Mouse (Mus musculus) C2C12 (cell line): ENCODE data around the gene Chrne. TPM values are rescaled to one million over a fixed set of nuclear protein-coding genes. Genes with fewer than 3 reads are reported as not detected.
A peak's percentile ranks its signal among the peaks of the same experiment; 100 is the strongest.

Experiments used
- H3K27me3 ChIP-seq: one replicate; pipeline ENCODE4 v1.6.1; 2011; ENCODE audit not compliant: control insufficient read depth, insufficient read depth, insufficient read length
- H3K36me3 ChIP-seq: one replicate; pipeline ENCODE4 v1.6.1; 2011; ENCODE audit not compliant: control insufficient read depth, insufficient read depth
- H3K4me3 ChIP-seq: one replicate; pipeline ENCODE4 v1.5.1; 2011; ENCODE audit warnings: mild to moderate bottlenecking, control low read depth; ENCODE audit not compliant: poor library complexity, insufficient read depth, severe bottlenecking
- H3K79me2 ChIP-seq: one replicate; pipeline ENCODE4 v1.6.1; 2011; ENCODE audit not compliant: control insufficient read depth, insufficient read depth
- H3K79me3 ChIP-seq: one replicate; pipeline ENCODE4 v1.6.1; 2011; ENCODE audit warnings: low read depth, control low read depth
- H3ac ChIP-seq: one replicate; pipeline ENCODE3; 2011; ENCODE audit warnings: low read depth; ENCODE audit not compliant: control insufficient read depth, insufficient read length
- CEBPB ChIP-seq: IDR thresholded peaks from one replicate; pipeline ENCODE4 v1.6.1; 2011; ENCODE audit warnings: low read depth, mild to moderate bottlenecking, control low read depth, moderate library complexity
- CTCF ChIP-seq: IDR thresholded peaks from one replicate; pipeline ENCODE4 v1.5.1; 2011; ENCODE audit not compliant: control insufficient read depth, insufficient read depth, insufficient read length
- FOSL1 ChIP-seq: IDR thresholded peaks from one replicate; pipeline ENCODE4 v1.8.0; 2011; ENCODE audit warnings: mild to moderate bottlenecking, low read length; ENCODE audit not compliant: poor library complexity, insufficient read depth, severe bottlenecking
- MAX ChIP-seq: IDR thresholded peaks from one replicate; pipeline ENCODE4 v1.6.1; 2011; ENCODE audit warnings: mild to moderate bottlenecking, control low read depth
- MYOD1 ChIP-seq: IDR thresholded peaks from one replicate; pipeline ENCODE4 v1.6.1; 2011; ENCODE audit warnings: low read depth; ENCODE audit not compliant: control insufficient read depth, insufficient read length
- MYOG ChIP-seq: IDR thresholded peaks from one replicate; pipeline ENCODE4 v1.6.1; 2011; ENCODE audit not compliant: control insufficient read depth, insufficient read length; ENCODE audit errors: extremely low read depth
- USF1 ChIP-seq: IDR thresholded peaks from one replicate; pipeline ENCODE4 v1.6.1; 2011; ENCODE audit warnings: low read depth, mild to moderate bottlenecking, control low read depth, moderate library complexity
- polyA plus RNA-seq: library from polyadenylated mRNA; unstranded; fragments of >200 nt; fragmentation: generic; extraction: Trizol; gene quantifications from one replicate; pipeline ENCODE4 v1.2.1, GENCODE M21; 2012; ENCODE audit warnings: missing spikeins

Chrne gene
- polyA plus RNA-seq, 1 experiment: 0.08 TPM

- Histone ChIP-seq H3K79me2 (no peaks in the 10 kb centered on the region), H3K79me3 (no peaks in the 10 kb centered on the region), H3K27me3 (no peaks in the 10 kb centered on the region), H3K4me3 (no peak overlapping the region), H3ac (no peak overlapping the region), H3K36me3 (no peaks in the 10 kb centered on the region)
- TF ChIP-seq CTCF: peak; percentile 18
- no peak for TF ChIP-seq USF1
These were observed 10.5 kb upstream of the Chrne start for GRCm38 (mm10) chr11:70629557-70629956.

- TF ChIP-seq MYOD1 (no peak), CEBPB (no peak), USF1 (no peak), MYOG (no peak), FOSL1 (no peak)
- Histone ChIP-seq H3K79me3 (no peaks in the 10 kb centered on the region), H3ac (no peak overlapping the region), H3K36me3 (no peaks in the 10 kb centered on the region), H3K4me3 (no peak overlapping the region), H3K27me3 (no peaks in the 10 kb centered on the region), H3K79me2 (no peaks in the 10 kb centered on the region)
These were observed 9.4 kb upstream of the Chrne start for GRCm38 (mm10) chr11:70628431-70628830.

- H3K79me3 ChIP-seq: no peaks in the 10 kb centered on the region
- no peaks in the 10 kb centered on the region for H3K27me3 ChIP-seq
- no peak for TF ChIP-seq CEBPB
- TF ChIP-seq CTCF: no peak
- TF ChIP-seq FOSL1: no peak
- TF ChIP-seq MYOG: no peak
- TF ChIP-seq MYOD1: no peak
- TF ChIP-seq USF1: no peak
- TF ChIP-seq MAX: no peak
- no peak overlapping the region for H3K4me3 ChIP-seq
- H3ac ChIP-seq: no peak overlapping the region
- no peaks in the 10 kb centered on the region for H3K79me2 ChIP-seq
- H3K36me3 ChIP-seq: no peaks in the 10 kb centered on the region
These were observed 7.9 kb upstream of the Chrne start for GRCm38 (mm10) chr11:70626877-70627276.

GRCm38 (mm10) chr11:70625473-70625872, 6.5 kb upstream of the Chrne start:
- Histone ChIP-seq H3K27me3 (no peaks in the 10 kb centered on the region), H3K36me3 (no peaks in the 10 kb centered on the region), H3ac (no peak overlapping the region), H3K79me3 (no peaks in the 10 kb centered on the region), H3K4me3 (no peak overlapping the region), H3K79me2 (no peaks in the 10 kb centered on the region)
- TF ChIP-seq CTCF: peak; percentile 21
- no peak for TF ChIP-seq USF1
- no peak for TF ChIP-seq MYOG
- TF ChIP-seq MAX: peak; percentile 87
- no peak for TF ChIP-seq FOSL1

DNA sequence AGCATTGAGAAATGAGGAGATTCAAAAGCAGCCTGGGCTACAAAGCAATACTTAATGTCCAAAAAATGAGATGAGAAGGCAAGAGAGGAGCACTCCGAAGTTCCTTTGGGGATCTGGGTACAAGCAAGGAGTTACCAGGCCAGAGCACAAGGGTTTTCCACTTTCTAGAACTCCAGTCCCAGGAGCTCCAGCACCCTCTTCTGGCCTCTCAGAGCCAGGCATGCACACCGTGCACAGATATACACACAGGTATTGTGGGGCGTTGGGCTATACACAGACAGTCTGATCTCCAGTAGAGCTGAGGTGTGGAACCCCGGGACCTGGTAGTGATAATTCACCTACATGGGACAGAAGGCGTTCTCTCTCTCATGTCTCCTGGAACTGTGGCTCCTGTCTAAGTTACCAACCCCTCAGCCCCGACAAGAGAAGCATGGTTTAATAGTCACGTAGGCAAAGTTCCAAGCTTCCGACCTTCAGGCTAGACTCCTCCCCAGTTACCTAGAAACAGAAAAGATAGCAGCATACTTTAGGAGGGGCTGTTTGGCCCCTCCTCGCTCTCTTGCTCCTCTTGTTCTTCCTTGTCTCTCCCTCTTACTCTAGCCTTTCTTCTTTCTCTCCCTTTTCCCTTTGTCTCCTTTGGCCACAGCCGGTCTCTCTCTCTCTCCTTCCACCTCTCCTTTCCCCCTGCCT, 4.2 kb upstream of the Chrne start:
- no peaks in the 10 kb centered on the region for H3K27me3 ChIP-seq
- TF ChIP-seq CEBPB (no peak), MYOG (no peak), MAX (no peak), USF1 (no peak), MYOD1 (no peak), CTCF (no peak), FOSL1 (no peak)
- no peaks in the 10 kb centered on the region for H3K79me2 ChIP-seq
- no peaks in the 10 kb centered on the region for H3K36me3 ChIP-seq
- H3K79me3 ChIP-seq: no peaks in the 10 kb centered on the region
- no peak overlapping the region for H3K4me3 ChIP-seq
- H3ac ChIP-seq: no peak overlapping the region

DNA sequence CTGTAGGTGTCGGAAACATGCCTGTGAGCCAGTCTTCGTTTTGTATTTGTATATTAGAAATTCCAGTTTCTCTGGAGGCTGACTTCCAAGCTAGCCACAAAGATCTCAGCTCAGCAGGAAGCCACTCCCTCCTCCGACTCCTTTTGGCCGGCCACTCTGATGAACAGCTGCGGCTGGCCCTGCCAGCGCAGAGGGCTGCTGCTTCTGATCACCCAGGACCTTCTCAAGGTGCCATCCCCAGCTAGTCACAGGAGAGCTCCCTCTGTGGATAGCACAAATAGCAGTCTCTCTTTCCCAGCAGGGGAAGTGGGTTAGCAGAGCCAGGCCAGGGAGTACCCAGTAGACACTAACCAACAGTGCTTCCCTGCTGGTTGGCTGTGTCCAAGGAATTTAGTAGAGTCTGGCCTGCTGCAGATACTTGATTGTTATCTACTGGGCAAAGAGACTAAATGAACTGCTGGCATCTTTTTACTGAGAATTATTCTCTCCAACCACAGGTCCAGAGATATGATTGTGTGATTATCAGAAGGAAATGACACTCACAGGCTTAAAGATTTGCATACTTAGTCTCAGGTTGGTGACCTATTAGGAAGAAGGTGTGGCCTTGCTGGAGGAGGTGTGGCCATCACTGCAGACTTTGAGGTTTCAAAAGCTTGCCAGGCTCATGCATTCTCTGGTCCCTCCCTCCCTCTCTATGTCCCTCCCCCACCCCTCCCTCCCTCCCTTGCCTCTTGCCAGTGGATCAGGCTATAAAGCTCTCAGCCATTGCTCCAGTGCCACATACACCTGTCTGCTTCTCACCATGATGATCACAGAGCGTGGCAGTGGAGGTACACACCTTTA, 3.2 kb upstream of the Chrne start:
- no peaks in the 10 kb centered on the region for H3K36me3 ChIP-seq

More for the DNA sequence above, 3.2 kb upstream of the Chrne start:
- TF ChIP-seq MYOD1 (peak; percentile 38), CTCF (no peak)
- Histone ChIP-seq H3K27me3 (no peaks in the 10 kb centered on the region), H3ac (no peak overlapping the region), H3K79me2 (no peaks in the 10 kb centered on the region), H3K4me3 (no peak overlapping the region), H3K79me3 (no peaks in the 10 kb centered on the region)
